Mouse (Mus musculus): ENCODE results near the gene Gm45062. TPM values are rescaled to one million over a fixed set of nuclear protein-coding genes. Genes with fewer than 3 reads are reported as not detected.

Gene Gm45062
- polyA plus RNA-seq, 1 experiment from 2014 or later = 0.85 TPM

- no peaks in the 10 kb centered on the region for H3K9me3 ChIP-seq (ENCODE audit: low read length)
- H3K27me3 ChIP-seq (ENCODE audit: insufficient read depth, low read length) = no peaks in the 10 kb centered on the region
- WGBS (ENCODE audit: insufficient replicate concordance) = 27% methylated on average over 7 of the region's 7 CpGs
- peak overlapping the region; percentile 96 for H3K9ac ChIP-seq (replicated peaks)
- H3K4me3 ChIP-seq (ENCODE audit: low read depth, low read length) = peak overlapping the region; percentile 83
- DNase-seq (no peak), ATAC-seq (no peak)
- H3K36me3 ChIP-seq (replicated peaks; ENCODE audit: insufficient read depth, low read length) = no peaks in the 10 kb centered on the region
- TF ChIP-seq EP300 (IDR thresholded peaks at IDR 0.05; ENCODE audit: low read depth) = no peak
- no peak for TF ChIP-seq CTCF (IDR thresholded peaks at IDR 0.05; ENCODE audit: low read depth)
- no peak overlapping the region for H3K27ac ChIP-seq (ENCODE audit: low read depth)
- H3K4me2 ChIP-seq (ENCODE audit: low read depth, low read length) = peak overlapping the region; percentile 96
- H3K4me1 ChIP-seq (ENCODE audit: insufficient read depth) = peaks cover 15% of the 10 kb centered on the region
These were observed 251.7 kb downstream of the Gm45062 start for GRCm38 (mm10) chr6:8510864-8511428.

- peak overlapping the region; percentile 83 for H3K4me3 ChIP-seq (ENCODE audit: low read depth, low read length)
- no peaks in the 10 kb centered on the region for H3K36me3 ChIP-seq (replicated peaks; ENCODE audit: insufficient read depth, low read length)
- no peak overlapping the region for H3K27ac ChIP-seq (ENCODE audit: low read depth)
- WGBS (ENCODE audit: insufficient replicate concordance) = 47% methylated on average over 3 of the region's 3 CpGs
- peak overlapping the region; percentile 96 for H3K9ac ChIP-seq (replicated peaks)
- H3K27me3 ChIP-seq (ENCODE audit: insufficient read depth, low read length) = no peaks in the 10 kb centered on the region
- TF ChIP-seq CTCF (IDR thresholded peaks at IDR 0.05; ENCODE audit: low read depth) (no peak), EP300 (IDR thresholded peaks at IDR 0.05; ENCODE audit: low read depth) (no peak)
- peak overlapping the region; percentile 96 for H3K4me2 ChIP-seq (ENCODE audit: low read depth, low read length)
- ATAC-seq (no peak), DNase-seq (no peak)
- no peaks in the 10 kb centered on the region for H3K9me3 ChIP-seq (ENCODE audit: low read length)
- H3K4me1 ChIP-seq (ENCODE audit: insufficient read depth) = peaks cover 15% of the 10 kb centered on the region
These were observed 252.2 kb downstream of the Gm45062 start for GRCm38 (mm10) chr6:8511447-8511846.

- 60% methylated on average over 8 of the region's 8 CpGs for WGBS (ENCODE audit: insufficient replicate concordance)
- H3K27ac ChIP-seq (ENCODE audit: low read depth) = no peak overlapping the region
- DNase-seq = no peak
- no peak overlapping the region for H3K9ac ChIP-seq (replicated peaks)
- H3K4me1 ChIP-seq (ENCODE audit: insufficient read depth) = peaks cover 15% of the 10 kb centered on the region
- TF ChIP-seq EP300 (IDR thresholded peaks at IDR 0.05; ENCODE audit: low read depth) (no peak), CTCF (IDR thresholded peaks at IDR 0.05; ENCODE audit: low read depth) (no peak)
- H3K9me3 ChIP-seq (ENCODE audit: low read length) = no peaks in the 10 kb centered on the region
- H3K4me3 ChIP-seq (ENCODE audit: low read depth, low read length) = peak overlapping the region; percentile 83; the same call in 1 of the 2 replicates
- peak overlapping the region; percentile 96 for H3K4me2 ChIP-seq (ENCODE audit: low read depth, low read length)
- ATAC-seq = no peak
- no peaks in the 10 kb centered on the region for H3K36me3 ChIP-seq (replicated peaks; ENCODE audit: insufficient read depth, low read length)
- H3K27me3 ChIP-seq (ENCODE audit: insufficient read depth, low read length) = no peaks in the 10 kb centered on the region
These were observed 253.2 kb downstream of the Gm45062 start for GRCm38 (mm10) chr6:8512416-8512815.

GRCm38 (mm10) chr6:8519687-8520086 lies 260.4 kb downstream of the Gm45062 start:
- WGBS (ENCODE audit: insufficient replicate concordance) = 94% methylated on average over 3 of the region's 3 CpGs
- no peak for ATAC-seq
- no peaks in the 10 kb centered on the region for H3K4me1 ChIP-seq (ENCODE audit: insufficient read depth)
- H3K27me3 ChIP-seq (ENCODE audit: insufficient read depth, low read length) = no peaks in the 10 kb centered on the region
- TF ChIP-seq CTCF (IDR thresholded peaks at IDR 0.05; ENCODE audit: low read depth) (no peak), EP300 (IDR thresholded peaks at IDR 0.05; ENCODE audit: low read depth) (no peak)
- DNase-seq = no peak
- no peaks in the 10 kb centered on the region for H3K9me3 ChIP-seq (ENCODE audit: low read length)
- H3K4me3 ChIP-seq (ENCODE audit: low read depth, low read length) = no peak overlapping the region
- no peak overlapping the region for H3K9ac ChIP-seq (replicated peaks)
- no peak overlapping the region for H3K4me2 ChIP-seq (ENCODE audit: low read depth, low read length)
- H3K27ac ChIP-seq (ENCODE audit: low read depth) = no peak overlapping the region
- no peaks in the 10 kb centered on the region for H3K36me3 ChIP-seq (replicated peaks; ENCODE audit: insufficient read depth, low read length)

GRCm38 (mm10) chr6:8521231-8521630 lies 262.0 kb downstream of the Gm45062 start:
- 90% methylated on average over 4 of the region's 4 CpGs for WGBS (ENCODE audit: insufficient replicate concordance)
- TF ChIP-seq EP300 (IDR thresholded peaks at IDR 0.05; ENCODE audit: low read depth) = no peak
- 0 out of 2 replicates have a peak, but pooled peaks have one; percentile 15 for TF ChIP-seq CTCF (IDR thresholded peaks at IDR 0.05; ENCODE audit: low read depth)
- no peak overlapping the region for H3K27ac ChIP-seq (ENCODE audit: low read depth)
- H3K9ac ChIP-seq (replicated peaks) = no peak overlapping the region
- no peak overlapping the region for H3K4me3 ChIP-seq (ENCODE audit: low read depth, low read length)
- H3K4me1 ChIP-seq (ENCODE audit: insufficient read depth) = no peaks in the 10 kb centered on the region
- no peak overlapping the region for H3K4me2 ChIP-seq (ENCODE audit: low read depth, low read length)
- DNase-seq (no peak), ATAC-seq (no peak)
- no peaks in the 10 kb centered on the region for H3K9me3 ChIP-seq (ENCODE audit: low read length)
- H3K27me3 ChIP-seq (ENCODE audit: insufficient read depth, low read length) = no peaks in the 10 kb centered on the region
- no peaks in the 10 kb centered on the region for H3K36me3 ChIP-seq (replicated peaks; ENCODE audit: insufficient read depth, low read length)

GRCm38 (mm10) chr6:8524717-8525116 lies 265.5 kb downstream of the Gm45062 start:
- no peak overlapping the region for H3K4me3 ChIP-seq (ENCODE audit: low read depth, low read length)
- H3K9ac ChIP-seq (replicated peaks) = no peak overlapping the region
- no peak overlapping the region for H3K27ac ChIP-seq (ENCODE audit: low read depth)
- H3K9me3 ChIP-seq (ENCODE audit: low read length) = no peaks in the 10 kb centered on the region
- WGBS (ENCODE audit: insufficient replicate concordance) = 71% methylated on average over 5 of the region's 5 CpGs
- H3K27me3 ChIP-seq (ENCODE audit: insufficient read depth, low read length) = no peaks in the 10 kb centered on the region
- DNase-seq (no peak), ATAC-seq (no peak)
- no peak for TF ChIP-seq CTCF (IDR thresholded peaks at IDR 0.05; ENCODE audit: low read depth)
- no peak for TF ChIP-seq EP300 (IDR thresholded peaks at IDR 0.05; ENCODE audit: low read depth)
- H3K4me1 ChIP-seq (ENCODE audit: insufficient read depth) = no peaks in the 10 kb centered on the region
- no peak overlapping the region for H3K4me2 ChIP-seq (ENCODE audit: low read depth, low read length)
- no peaks in the 10 kb centered on the region for H3K36me3 ChIP-seq (replicated peaks; ENCODE audit: insufficient read depth, low read length)
